Mouse (Mus musculus) small intestine, adult 2 months (tissue): ENCODE results near the gene Stat3.
A peak's percentile ranks its signal among the peaks of the same experiment; 100 is the strongest.

Source experiments
- CTCF ChIP-seq: fragments of 200-500 bp; IDR thresholded peaks from 2 replicates; pipeline ENCODE4 v1.5.1; 2012; ENCODE audit warnings: low read depth, mild to moderate bottlenecking, control low read depth, inconsistent platforms, low read length, moderate library complexity, mixed read lengths; ENCODE audit not compliant: insufficient replicate concordance, insufficient read length; ENCODE audit errors: extremely low read depth
- POLR2A ChIP-seq: fragments of 200-500 bp; IDR thresholded peaks from 2 replicates; pipeline ENCODE4 v1.6.1; 2012; ENCODE audit warnings: low read depth, mild to moderate bottlenecking, control low read depth, inconsistent platforms, low read length, moderate library complexity

GRCm38 (mm10) chr11:100850038-100850777, 89.1 kb downstream of the Stat3 start, which contains the start of gene Stat5b:
- TF ChIP-seq POLR2A (peak; percentile 63), CTCF (no peak)
